Mouse (Mus musculus): ENCODE results near the gene Kank3.

Gene Kank3

DNA sequence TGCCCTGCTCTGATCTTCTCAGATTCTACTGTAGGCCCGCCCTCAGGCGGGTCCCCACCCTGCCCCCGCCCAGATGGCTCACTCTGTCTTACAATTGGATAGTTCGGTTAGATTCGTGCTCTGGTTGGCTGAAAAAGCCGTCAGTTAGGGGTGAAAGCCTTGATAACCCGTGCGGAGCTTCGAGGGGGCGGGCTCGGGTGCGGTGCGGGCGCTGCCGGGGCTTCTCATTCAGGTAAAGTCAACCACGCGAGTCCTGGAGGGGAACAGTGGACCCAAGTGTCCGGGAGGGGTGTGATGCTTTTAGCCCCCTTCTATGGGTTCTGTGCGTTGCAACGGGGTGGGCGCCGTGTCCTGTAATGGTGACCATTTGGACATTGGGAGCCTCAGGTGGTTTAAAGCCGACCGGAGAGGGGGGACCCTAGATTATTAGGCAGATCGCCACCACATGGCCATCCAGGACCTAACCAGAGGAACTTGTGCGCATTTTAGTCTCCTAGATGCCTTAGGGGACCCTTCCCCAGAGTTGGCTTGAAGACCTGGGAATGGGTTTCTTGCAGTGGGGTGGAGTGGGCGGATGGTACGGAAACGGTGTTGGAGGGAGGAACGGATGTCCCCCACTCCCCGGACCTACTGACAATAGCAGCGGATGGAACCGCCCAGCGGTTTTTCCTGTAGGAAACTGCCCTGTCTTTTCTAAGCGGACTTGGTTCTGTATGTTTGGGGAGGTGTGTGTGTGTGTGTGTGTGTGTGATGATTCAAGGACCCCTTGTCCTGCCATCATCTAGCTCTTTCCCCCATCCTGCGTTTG, at the start of gene Kank3:
TSS of gene Kank3 (plus strand) at position 186 of the 808 bp plus-strand sequence.
- peak; percentile 78 for DNase-seq (ENCODE audit: low read depth)

DNA sequence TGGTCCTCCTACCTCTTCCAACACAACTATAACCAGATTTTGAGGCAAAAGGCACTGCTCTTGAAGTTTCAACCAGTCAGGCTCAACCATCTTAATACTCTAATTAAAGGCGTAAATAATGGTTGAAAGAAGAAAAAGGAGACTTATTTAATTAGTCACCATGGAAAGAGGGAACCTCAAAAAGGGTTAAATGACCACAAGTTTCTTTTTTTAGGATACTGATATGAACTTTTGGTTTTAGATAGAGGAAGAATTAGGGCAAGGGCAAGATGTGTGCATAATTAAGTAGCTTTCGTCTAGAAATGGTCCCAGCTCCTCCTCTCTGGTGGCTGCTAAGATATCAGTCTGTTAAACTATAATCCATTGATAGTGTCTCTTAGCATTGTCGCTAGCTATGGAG, 43.9 kb upstream of the Kank3 start:
- DNase-seq (ENCODE audit: low read depth) = no peak

DNA sequence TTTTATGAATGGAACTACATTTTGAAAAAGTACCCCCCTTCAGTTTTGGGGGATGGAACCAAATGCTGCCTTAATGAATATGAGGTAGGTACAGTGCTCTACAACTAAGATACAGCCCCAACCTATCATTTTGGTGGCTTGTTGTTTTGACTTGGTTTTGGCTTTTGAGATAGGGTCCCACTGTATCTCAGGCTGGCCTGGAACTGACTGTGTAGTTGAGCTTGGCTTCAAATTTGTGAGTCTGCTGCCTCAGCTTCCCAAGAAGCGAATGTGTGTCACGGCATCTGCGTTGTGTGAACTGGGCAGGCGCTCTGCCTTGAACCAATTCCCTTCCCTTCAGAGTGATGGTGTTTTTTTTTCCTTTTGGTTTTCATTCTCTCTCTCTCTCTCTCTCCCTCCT, 38.7 kb upstream of the Kank3 start:
- DNase-seq (ENCODE audit: low read depth) = no peak

DNA sequence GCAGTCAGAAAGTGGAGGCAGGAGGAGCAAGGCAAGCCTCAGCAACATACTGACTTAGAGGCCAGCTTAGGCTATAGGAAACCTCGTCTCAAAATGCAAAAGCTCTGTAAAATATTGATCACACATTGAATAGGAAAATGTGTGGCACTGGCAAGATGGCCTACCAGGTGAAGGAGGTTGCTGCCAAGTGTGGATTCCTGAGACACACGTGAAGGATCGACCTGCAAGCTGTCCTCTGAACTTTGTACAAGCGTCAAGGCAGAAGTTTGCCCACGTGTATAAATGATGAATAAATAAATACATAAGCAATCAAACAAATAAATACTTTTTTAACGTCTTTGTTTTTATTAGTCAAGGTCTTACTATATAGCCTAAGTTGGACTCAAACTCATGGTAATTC, 36.9 kb upstream of the Kank3 start:
- DNase-seq (ENCODE audit: low read depth) = no peak

DNA sequence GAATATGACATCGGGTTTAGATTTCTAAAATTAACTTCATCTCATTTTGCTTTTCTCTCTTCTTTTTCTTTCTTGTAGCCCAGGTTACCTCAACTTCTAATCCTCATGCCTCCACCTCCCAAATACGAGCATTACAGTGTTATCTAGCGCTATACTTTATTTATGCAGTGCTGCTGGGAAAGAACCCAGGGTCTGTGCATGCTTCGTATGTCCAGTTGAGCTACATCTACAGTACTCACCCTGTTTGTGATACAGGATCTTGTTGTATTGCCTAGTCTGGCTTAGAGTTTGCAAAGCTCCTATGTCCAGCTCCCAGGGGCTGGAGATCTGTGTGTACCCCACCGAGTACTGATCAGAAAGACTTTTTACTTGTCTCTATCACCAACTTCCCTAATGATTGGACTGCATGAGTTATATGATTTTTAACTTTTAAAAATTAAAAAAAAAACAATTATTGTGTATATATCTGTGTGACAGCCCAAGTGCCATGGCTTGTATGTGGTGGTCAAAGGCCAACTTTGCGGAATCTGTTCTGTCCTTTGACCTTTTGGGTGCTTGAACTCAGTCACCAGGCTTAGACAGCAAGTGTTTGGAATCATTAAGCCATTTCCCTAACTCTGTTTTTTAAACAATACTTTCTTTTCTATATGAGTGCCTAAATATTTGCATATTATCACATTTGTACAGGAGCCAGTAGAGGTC, 36.3 kb upstream of the Kank3 start:
- DNase-seq (ENCODE audit: low read depth) = no peak

DNA sequence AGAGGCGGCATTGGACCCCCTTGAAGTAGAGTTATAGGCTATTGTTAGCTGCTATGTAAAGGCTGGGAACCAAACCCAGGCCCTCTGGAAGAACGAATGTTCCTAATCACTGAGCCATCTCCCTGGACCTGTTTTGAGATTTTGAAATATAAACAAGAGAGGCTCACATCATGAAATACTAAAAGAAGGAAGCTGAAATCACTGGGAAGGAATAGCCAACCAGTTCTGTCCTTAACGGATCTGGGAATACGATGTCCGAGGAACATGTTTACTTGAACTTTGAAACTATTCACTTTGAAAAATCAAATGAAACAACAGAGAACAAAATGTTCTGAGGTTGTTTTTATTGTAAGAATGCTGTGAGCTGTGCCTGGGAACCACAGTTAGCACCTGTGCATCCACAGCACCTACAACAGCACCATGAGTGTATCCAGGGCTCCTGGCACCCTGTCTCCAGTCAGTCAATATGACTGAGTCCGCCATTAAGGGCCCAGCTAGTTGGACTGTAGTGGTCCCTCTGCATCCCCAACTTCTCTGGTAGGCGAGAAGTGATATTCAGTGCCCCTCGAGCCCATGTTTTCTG, 35.7 kb upstream of the Kank3 start:
- no peak for DNase-seq (ENCODE audit: low read depth)

DNA sequence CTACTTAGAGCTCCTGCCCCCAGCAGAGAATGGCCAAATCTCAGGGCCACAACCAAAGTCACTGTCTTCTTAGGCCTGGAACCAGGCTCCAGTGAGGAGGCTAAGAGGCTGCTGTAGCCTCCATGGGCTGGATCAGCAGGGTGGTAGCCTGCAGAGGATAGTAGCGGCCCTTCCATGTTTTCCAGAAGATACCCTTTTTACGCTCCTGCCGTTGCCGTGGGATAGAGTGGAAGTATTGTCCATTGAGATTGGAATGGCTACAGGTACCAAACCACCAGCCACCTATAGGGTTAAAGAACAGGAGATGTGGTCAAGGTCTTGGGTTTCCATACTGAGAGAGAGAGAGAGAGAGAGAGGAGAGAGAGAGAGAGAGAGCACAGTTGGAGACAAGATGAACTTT, 35.0 kb upstream of the Kank3 start:
- no peak for DNase-seq (ENCODE audit: low read depth)

DNA sequence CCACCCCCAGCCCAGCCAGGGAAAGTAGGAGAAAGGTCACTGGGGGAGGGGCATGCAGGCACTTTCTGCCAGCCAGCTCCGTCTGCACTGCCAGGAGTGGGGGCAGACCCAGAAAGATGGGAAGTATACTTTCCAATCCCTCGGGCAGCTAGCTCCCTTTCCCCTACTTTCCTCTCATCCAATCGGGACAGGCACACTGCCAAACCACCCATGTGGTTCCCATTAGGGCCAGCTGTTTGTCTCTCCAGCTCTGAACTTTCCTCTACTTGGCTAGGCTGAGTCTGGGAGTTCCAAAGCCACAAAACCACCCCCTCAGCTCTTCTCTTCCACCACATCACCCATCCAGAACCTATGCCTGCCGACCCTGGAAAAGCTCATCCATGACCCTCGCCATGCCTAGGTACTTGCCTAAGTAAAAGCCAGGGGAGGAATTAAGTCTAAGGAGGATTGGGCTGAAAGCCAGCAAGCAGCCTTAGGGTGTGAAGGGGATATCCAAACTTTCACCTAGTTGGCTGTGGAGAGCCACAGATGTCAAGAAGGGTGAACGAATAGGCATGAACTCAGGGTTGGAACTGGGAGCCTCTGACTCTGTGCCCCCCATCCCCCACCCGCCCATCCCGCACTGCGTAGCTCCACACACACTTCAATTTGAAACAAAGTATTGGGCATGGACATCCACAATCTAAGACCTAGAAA, 30.9 kb upstream of the Kank3 start:
- peak; percentile 99 for DNase-seq (ENCODE audit: low read depth)

DNA sequence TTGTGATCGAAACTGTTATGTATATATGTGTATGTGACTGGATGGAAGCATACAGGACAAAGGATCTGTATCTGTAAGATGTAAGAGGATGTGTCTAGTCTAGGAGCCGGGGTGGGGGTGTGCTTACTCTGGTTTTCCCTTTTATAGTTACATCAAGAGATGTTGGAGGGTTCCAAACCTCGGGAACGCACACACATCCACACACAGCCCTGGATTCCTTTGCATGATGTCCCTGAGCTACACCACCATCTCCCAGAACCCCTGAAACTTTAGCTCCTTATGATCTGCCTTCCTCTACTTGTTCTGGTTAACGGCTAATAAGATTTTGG, 30.4 kb upstream of the Kank3 start:
- no peak for DNase-seq (ENCODE audit: low read depth)

DNA sequence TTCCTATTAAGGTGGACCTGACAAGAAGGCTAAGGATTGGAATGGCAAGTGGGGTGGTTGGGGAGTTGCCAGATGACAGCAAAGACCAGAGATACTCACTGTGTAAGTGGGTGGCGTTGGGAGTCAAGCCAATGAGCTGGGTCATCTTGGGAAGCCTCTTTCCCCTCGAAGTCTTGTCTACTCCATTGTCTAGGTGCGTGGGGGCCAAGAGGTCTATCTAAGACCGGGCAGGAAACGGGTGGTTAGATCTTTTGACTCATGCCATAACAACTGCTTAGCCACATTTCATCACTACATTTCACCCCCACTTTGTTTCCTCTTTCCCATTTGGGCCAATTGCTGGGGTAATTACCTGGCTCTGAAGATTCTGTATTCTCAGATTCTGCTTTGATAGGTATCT, 29.9 kb upstream of the Kank3 start:
- DNase-seq (ENCODE audit: low read depth) = no peak

DNA sequence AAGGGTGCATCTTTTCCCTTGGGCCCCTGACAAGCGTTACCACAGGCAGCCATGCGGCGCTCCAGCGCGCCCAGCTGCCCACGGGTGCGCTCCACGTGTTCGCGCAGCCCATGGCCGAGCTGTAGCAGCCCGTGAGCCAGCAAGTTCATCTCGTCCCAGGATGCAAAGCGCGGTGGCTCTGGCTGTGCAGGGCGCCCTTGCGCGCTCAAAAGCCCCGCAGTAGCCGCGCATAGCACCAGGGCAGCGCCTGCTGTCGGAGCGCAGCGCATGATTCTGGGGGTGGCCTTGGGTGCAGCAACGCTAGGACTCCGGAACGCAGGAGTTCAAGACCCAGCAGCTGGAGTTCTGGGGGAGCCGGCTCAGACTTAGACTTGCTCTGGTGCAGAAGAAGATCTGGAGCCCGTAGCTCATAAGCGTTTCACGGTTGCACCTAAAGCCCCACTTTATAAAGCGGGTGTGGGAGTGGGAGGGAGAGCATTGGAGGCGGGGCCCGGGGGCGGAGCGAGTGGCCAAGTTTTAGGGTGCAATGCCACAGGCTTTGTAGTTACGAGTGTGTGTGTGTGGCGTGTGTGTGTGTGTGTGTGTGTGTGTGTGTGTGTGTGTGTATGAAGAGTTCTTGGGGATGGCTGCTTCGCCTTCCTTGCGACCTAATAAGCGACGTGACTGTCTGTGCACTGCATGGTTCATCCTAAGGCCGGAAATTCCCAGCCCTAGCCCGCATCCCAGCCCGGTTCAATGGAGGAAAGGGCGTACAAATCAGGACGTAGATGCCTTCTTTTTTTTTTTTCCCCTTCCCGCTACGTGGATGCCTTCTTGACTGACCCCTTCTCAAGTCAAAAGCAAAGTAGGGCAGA, 29.0 kb upstream of the Kank3 start, which contains the start of gene Angptl4:
TSS of gene Angptl4 (minus strand) at position 707 of the 854 bp plus-strand sequence.
- no peak for DNase-seq (ENCODE audit: low read depth)

DNA sequence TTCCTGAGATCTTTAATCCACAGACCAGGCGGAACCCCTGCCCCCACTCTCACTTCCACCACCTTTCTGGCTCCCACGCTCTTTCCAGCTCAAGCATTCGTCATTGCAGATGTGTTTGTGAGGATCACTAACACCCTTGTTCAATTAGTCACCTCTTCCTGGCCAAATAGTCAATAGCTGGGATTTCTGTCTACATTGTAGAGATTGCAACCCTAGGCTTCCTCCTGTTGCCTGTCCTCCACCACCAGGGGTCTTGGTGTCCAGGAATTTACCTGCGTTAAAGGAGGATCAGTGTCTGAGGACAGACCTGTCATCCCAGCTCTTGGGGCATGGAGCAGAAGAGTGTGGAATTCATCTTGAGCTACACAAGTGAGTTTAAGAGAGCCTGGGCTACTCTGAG, 28.3 kb upstream of the Kank3 start:
- no peak for DNase-seq (ENCODE audit: low read depth)

DNA sequence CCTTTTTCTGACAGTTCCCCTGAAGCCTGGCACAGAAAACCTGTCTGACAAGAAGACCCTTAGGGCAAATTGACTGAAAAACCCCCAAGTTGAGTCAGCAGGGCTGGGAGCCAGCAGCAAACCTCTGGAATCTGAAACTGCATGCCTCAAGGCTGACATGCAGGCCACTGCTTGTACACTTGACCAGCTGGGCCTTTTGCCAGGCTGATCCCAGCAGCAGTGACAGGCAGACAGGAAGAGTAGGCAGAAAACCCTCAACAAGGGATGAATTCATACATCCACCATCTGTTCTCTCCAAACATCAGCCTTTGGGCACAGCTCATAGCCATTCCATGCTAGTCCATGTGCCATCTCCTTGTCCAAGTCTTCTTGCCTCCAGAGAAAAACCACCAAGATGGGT, 26.9 kb upstream of the Kank3 start:
- DNase-seq (ENCODE audit: low read depth) = peak; percentile 97

DNA sequence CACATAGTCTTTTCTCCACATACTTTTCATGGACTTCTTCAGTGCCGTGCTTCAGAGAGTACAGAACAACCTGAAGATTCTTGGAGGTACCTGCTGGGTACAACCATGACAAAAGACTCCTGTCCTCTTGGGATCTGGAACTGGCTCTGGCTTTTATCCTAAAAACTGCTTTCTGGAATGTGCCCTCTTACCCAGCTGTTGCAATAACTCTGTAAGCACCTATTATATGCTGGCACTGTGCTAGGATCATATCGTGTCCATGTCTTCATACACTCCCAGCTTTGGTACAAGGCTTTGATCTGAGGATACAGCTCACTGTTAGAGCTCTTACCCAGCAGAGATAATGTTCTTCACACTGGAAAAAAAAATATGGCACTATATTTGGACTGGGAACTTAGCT, 25.4 kb upstream of the Kank3 start:
- DNase-seq (ENCODE audit: low read depth) = no peak

DNA sequence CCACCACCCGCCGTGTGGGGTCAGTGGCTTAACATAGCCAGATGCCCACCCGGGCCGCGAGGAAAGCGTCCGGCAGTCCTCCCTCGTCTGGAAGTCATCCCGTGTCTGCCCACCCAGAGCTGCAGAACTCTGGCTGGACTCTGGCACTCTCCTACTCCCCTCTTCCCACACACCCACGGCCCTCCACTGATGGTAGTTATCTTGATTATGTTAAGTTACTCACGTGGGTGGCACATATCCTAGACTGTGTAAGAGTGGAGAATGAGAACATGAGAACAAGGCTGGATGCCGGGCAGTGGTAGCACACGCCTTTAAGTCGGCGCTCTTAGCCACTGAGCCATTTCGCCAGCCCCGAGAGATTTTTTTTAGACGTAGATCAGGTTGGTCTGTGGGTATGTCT, 23.9 kb upstream of the Kank3 start:
- no peak for DNase-seq (ENCODE audit: low read depth)

DNA sequence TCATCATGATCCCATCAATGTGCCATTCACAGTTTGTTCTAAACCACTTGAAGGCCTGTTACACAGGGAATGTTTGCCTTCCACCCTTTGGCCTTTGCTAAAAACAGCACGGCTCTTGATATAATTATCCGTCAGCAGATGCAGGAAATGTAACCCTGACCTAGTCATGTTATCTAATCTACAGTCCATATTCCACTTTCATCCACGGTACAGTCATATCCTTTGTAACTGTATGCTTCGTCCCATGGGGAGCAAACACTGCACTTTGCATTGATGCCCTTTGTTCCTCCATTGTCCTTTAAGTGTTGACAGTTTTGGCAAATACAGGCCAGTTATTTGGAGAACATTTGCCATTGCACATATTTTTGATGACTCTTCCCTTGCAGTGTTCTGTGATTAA, 21.6 kb upstream of the Kank3 start:
- no peak for DNase-seq (ENCODE audit: low read depth)

DNA sequence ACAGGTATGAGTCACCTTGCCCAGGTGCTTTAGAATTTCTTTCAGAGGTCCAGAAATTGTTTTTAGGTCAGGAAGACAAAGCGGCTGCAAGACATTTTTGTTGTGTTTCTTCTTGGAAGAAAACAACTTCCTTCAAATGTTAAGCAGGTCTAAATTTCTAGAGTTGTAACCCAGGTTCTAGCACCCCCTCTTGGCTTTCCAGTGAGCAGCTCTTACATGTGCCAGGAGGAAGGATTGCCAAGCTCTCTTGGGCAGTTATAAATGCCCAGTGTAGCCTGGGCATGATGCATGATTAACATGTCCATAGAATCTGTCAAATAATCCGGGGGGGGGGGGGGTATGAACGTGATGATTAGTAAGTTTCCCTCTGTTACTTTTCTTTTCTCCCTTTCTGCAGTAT, 12.0 kb upstream of the Kank3 start:
- DNase-seq (ENCODE audit: low read depth) = peak; percentile 65

DNA sequence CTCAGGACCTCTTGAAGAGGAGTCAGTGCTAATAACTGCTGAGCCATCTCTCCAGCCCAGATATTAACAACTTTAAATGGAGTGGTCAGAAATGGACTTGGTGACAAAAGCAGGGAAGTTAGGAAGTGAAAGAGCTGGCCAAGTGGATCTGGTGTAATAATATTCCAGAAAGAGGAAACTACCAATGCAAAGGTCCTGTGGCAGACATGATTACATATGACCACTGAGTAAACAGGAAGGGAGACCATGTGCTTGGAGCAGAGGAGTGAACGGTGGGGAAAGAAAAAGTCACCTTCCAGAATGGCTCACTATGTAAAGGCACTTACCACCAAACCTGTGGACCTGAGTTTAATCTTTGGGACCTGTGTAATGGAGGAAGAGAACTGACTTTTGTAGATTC, 11.0 kb upstream of the Kank3 start:
- DNase-seq (ENCODE audit: low read depth) = no peak

DNA sequence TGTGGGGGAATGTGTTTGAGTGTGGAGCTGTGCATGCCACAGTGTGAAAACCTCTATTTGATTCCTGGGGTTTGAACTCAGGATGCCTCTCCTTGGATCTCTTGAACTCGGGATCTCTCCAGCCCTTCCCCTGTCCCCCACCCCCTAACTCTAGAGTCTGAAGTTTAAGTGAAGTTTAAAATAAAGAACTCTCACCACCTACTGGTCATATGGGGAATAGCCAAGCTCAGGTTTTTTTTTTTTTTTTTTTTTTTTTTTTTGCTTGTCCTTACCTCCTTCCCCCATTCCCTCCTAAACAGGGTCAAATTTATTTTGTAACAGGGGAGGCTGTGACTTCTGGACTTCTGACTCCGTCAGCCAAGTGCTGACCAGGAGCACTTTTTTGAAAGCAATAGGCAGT, 8.1 kb upstream of the Kank3 start:
- DNase-seq (ENCODE audit: low read depth) = no peak

DNA sequence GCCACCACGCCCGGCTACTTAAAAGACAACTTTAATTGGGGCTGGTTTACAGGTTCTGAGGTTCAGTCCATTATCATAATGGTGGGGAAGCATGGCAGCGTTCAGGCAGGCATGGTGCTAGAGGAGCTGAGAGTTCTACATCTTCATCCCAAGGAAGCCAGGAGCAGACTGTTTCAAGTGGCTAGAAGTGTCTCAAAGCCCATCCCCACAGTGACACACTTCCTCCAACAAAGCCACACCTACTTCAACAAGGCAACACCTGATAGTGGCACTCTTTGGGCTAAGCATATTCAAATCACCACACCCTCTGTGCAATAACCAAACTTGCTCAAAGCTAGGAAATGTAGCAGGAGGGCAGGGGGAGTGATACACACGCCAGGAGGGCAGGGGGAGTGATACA, 6.1 kb upstream of the Kank3 start:
- DNase-seq (ENCODE audit: low read depth) = no peak

DNA sequence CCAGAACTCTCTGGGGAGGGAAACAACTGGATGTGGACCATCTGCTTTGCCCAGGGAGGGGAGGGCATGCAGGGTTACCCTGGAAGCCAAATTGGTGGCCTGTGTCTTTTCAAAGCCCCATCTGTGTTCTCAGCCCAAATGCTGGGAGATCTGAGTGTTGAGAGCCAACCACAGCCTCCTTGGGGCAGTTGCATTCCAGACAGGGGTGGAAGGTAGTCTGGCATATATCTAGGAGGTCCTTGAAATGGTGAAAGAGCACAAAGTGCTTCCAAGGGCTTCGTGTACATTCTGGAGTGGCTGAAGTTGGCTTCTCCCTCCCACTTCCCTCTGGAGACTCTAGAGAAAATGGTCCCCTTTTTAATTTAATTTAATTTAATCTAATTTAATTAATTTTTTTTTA, 5.6 kb upstream of the Kank3 start:
- no peak for DNase-seq (ENCODE audit: low read depth)
